Mouse (Mus musculus) erythroblast, embryonic 14.5 days (primary cell): Measurements from ENCODE around the gene Zfp462. TPM values are rescaled to one million over a fixed set of nuclear protein-coding genes. Genes with fewer than 3 reads are reported as not detected.

Source experiments
- H3K27me3 ChIP-seq: 2 replicates; pipeline ENCODE4 v1.6.1; 2012; ENCODE audit warnings: inconsistent platforms; ENCODE audit not compliant: control insufficient read depth
- H3K36me3 ChIP-seq: 2 replicates; pipeline ENCODE4 v1.6.1; 2012; ENCODE audit warnings: mild to moderate bottlenecking, inconsistent platforms; ENCODE audit not compliant: control insufficient read depth
- H3K4me1 ChIP-seq: 2 replicates; pipeline ENCODE4 v1.6.1; 2012; ENCODE audit warnings: inconsistent platforms; ENCODE audit not compliant: control insufficient read depth
- H3K4me3 ChIP-seq: replicated peaks from 2 replicates; pipeline ENCODE3; 2012; ENCODE audit warnings: moderate library complexity, mild to moderate bottlenecking, inconsistent platforms
- H3K9me3 ChIP-seq: 2 replicates; pipeline ENCODE4 v1.6.1; 2012; ENCODE audit warnings: low read length, inconsistent platforms, mixed read lengths; ENCODE audit not compliant: control insufficient read depth
- GATA1 ChIP-seq: IDR thresholded peaks from 2 replicates; pipeline ENCODE4 v1.6.1; 2012; ENCODE audit warnings: low read length, inconsistent platforms, mixed read lengths
- TAL1 ChIP-seq: IDR thresholded peaks from 3 replicates; pipeline ENCODE4 v1.6.1; 2012; ENCODE audit warnings: low read length, inconsistent platforms, mixed read lengths
- polyA plus RNA-seq: library from polyadenylated mRNA; stranded (reverse); fragments of >175 nt; gene quantifications from 2 replicates; pipeline ENCODE4 v1.2.3, GENCODE M21; 2012

The Zfp462 gene
- polyA plus RNA-seq, 1 experiment, result not detected

GRCm38 (mm10) chr4:55001386-55001785, 56.5 kb downstream of the Zfp462 start:
- Histone ChIP-seq H3K4me3 (no peak overlapping the region), H3K4me1 (no peaks in the 10 kb centered on the region), H3K36me3 (no peaks in the 10 kb centered on the region), H3K27me3 (no peaks in the 10 kb centered on the region), H3K9me3 (no peaks in the 10 kb centered on the region; the same call in 1 of the 2 replicates)
- no peak for TF ChIP-seq GATA1
- no peak for TF ChIP-seq TAL1

- Histone ChIP-seq H3K4me3 (no peak overlapping the region), H3K27me3 (no peaks in the 10 kb centered on the region), H3K4me1 (no peaks in the 10 kb centered on the region), H3K36me3 (no peaks in the 10 kb centered on the region), H3K9me3 (no peaks in the 10 kb centered on the region)
- TF ChIP-seq GATA1 (no peak), TAL1 (no peak)
Measured at GRCm38 (mm10) chr4:55003128-55003527, 58.3 kb downstream of the Zfp462 start.

GRCm38 (mm10) chr4:55005066-55005465, 60.2 kb downstream of the Zfp462 start:
- TF ChIP-seq GATA1 (no peak), TAL1 (no peak)
- Histone ChIP-seq H3K4me3 (no peak overlapping the region), H3K4me1 (no peaks in the 10 kb centered on the region), H3K9me3 (peaks cover 5% of the 10 kb centered on the region; the same call in 1 of the 2 replicates), H3K36me3 (no peaks in the 10 kb centered on the region), H3K27me3 (no peaks in the 10 kb centered on the region)

- Histone ChIP-seq H3K9me3 (peaks cover 6% of the 10 kb centered on the region; the same call in 1 of the 2 replicates), H3K27me3 (no peaks in the 10 kb centered on the region), H3K36me3 (no peaks in the 10 kb centered on the region), H3K4me3 (no peak overlapping the region), H3K4me1 (no peaks in the 10 kb centered on the region)
- no peak for TF ChIP-seq GATA1
- TF ChIP-seq TAL1, result no peak
Measured at GRCm38 (mm10) chr4:55005521-55005969, 60.7 kb downstream of the Zfp462 start.

- Histone ChIP-seq H3K4me1 (no peaks in the 10 kb centered on the region), H3K4me3 (no peak overlapping the region), H3K27me3 (no peaks in the 10 kb centered on the region), H3K9me3 (peaks cover 6% of the 10 kb centered on the region; the same call in 1 of the 2 replicates), H3K36me3 (no peaks in the 10 kb centered on the region)
- no peak for TF ChIP-seq TAL1
- no peak for TF ChIP-seq GATA1
Measured at GRCm38 (mm10) chr4:55006024-55006423, 61.2 kb downstream of the Zfp462 start.

- peaks cover 27% of the 10 kb centered on the region; the same call in 1 of the 2 replicates for H3K9me3 ChIP-seq
- no peak for TF ChIP-seq TAL1
- H3K4me3 ChIP-seq, result no peak overlapping the region
- H3K27me3 ChIP-seq, result no peaks in the 10 kb centered on the region
- H3K36me3 ChIP-seq, result no peaks in the 10 kb centered on the region
- H3K4me1 ChIP-seq, result no peaks in the 10 kb centered on the region
Measured at GRCm38 (mm10) chr4:55008616-55009015, 63.8 kb downstream of the Zfp462 start.

- H3K4me3 ChIP-seq, result no peak overlapping the region
- H3K4me1 ChIP-seq, result no peaks in the 10 kb centered on the region
- peaks cover 28% of the 10 kb centered on the region; the same call in 1 of the 2 replicates for H3K9me3 ChIP-seq
- TF ChIP-seq GATA1 (no peak), TAL1 (no peak)
- no peaks in the 10 kb centered on the region for H3K36me3 ChIP-seq
- H3K27me3 ChIP-seq, result no peaks in the 10 kb centered on the region
Measured at GRCm38 (mm10) chr4:55011391-55011790, 66.5 kb downstream of the Zfp462 start.

GRCm38 (mm10) chr4:55013563-55014248, 68.9 kb downstream of the Zfp462 start:
- no peak for TF ChIP-seq GATA1
- no peak for TF ChIP-seq TAL1
- Histone ChIP-seq H3K4me3 (no peak overlapping the region), H3K36me3 (no peaks in the 10 kb centered on the region), H3K9me3 (peaks cover 26% of the 10 kb centered on the region; the same call in 1 of the 2 replicates), H3K27me3 (no peaks in the 10 kb centered on the region), H3K4me1 (no peaks in the 10 kb centered on the region)

GRCm38 (mm10) chr4:55014731-55015463, 70.0 kb downstream of the Zfp462 start:
- Histone ChIP-seq H3K27me3 (no peaks in the 10 kb centered on the region), H3K36me3 (no peaks in the 10 kb centered on the region), H3K4me3 (no peak overlapping the region), H3K4me1 (no peaks in the 10 kb centered on the region), H3K9me3 (peaks cover 25% of the 10 kb centered on the region; the same call in 1 of the 2 replicates)
- TF ChIP-seq TAL1, result no peak
- no peak for TF ChIP-seq GATA1
